Mouse (Mus musculus): Measurements from ENCODE around the gene Olfr568. TPM values are rescaled to one million over a fixed set of nuclear protein-coding genes. Genes with fewer than 3 reads are reported as not detected.

Gene Olfr568
- not detected in 4 replicates for total RNA-seq (2023)

DNA sequence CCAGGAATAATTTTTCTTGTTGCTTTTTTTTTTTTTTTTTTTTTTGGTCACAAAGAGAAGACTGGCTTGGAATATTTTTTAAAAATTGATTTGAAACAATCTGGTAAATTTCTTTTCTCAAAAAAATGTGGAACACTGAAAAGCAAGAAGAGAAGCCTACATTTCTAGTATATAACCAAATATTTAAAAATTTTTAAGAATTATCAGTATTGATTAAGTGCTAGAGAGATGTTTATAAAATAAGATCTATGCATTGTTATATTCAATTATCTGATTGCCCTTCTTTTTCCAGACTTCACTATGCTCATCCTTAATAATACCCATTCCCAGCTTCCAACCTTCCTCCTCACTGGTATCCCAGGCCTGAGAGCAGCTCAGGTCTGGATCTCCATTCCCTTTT is at the start of gene Olfr568:
Gene Olfr568, plus strand, starts transcription at position 301 of the 400 bp plus-strand sequence.

DNA sequence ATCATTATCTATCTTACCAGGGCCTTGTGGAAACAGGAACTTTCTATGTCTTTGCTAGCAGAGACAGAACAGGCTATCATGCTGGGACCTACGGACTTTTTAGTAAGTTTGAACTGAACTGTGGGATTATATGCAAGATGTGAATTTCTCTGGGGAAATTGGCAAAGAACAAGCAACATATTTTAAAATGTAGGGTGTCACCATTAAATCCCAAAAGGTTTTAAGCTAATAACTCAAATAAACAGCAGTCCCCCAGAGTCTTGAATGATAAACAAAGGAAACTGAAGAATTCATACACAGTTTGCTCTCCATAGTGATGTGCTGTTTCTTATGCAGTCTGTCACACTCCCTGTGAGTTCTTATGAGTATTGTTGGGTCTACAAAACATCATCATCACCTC is 18.3 kb upstream of the Olfr568 start, which contains the start of gene Olfr566:
Gene Olfr566, minus strand, starts transcription at position 101 of the 400 bp plus-strand sequence.

DNA sequence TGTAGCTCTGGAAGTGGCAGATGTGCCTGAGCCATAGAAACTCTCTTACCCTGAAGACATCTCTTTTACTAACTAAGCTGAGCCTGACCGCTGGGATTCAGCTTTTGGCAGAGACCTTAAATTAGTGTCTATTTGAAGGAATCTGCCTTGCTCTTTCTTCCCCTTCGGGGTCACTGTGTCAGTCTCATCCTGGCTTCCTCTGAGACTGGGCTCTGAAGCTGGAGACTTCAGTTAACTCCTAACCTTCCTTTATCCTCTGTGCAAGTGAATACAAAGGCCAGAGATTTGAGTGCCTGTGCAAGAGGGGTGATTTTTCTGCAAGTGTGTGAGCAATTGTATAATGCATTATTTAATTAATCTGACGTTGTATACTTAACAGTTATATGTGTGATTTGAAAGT is 13.9 kb downstream of the Olfr568 start, which contains the start of gene Olfr569:
Gene Olfr569, minus strand, starts transcription at position 101 of the 400 bp plus-strand sequence.

DNA sequence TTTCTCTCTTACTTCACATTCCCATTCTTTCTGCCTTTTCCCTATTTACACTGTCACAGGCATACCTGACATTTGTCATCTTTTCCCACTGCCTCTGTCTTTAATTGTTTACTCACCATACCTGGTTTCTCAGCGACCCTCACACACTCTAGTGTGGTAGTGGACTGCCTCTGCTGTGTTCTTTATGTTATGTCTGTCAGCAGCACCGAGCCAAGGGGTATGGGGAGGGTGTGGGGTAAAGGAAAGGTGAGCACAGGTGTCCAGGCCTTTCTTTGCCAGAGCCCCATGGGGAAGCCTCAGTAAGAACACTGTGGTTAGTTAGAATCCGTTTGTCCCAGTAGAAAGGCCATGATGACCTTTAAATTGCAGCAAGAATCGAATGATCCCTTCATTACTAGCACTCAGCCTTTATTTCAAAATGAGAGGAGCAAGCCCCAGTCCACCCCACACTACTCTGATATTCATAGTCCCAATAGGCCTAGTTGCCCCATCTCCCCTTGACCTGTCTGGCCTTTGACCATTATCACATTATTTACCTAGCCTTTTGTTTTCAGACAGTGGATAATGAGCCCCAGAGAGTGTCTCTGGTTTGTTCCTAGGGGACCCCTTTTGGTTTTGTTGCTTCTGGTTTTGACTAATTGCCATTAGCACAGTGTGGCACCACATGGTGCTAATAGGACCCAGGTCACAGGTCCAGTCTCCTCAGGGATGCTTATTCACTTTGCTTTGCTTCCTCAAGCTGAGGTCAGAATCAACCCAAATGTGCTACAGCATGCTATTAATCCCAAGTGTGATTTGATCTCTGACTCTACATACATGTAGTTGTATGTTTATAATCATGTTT is 40.3 kb downstream of the Olfr568 start, which contains the start of gene Olfr571:
Gene Olfr571, minus strand, starts transcription at position 505 of the 844 bp plus-strand sequence.

DNA sequence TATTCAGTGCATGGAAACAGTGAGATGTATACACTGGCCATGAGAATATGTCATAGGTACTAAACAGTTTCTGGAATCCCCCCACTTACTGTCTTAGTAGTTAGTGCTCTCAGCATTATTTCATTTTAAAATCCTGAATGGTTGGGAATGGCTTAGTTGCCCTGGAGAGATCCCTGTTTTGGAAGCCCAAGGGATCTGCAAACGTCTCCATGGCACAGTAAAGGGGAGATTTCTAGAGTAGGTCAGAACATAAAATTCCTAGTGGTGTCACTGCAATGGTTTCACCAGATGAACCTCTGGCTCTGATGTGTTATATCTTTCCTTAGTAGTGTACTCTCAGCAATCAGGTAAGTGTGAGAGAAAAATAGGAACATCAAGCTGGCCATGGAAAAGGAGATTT is 47.2 kb downstream of the Olfr568 start, which contains the start of gene Olfr572:
Gene Olfr572, plus strand, starts transcription at position 301 of the 400 bp plus-strand sequence.

Other genes starting within 250 kb of the Olfr568 start
- not detected in 4 replicates for gene Olfr554, start 238.7 kb upstream of the Olfr568 start, total RNA-seq (2023)
- not detected in 4 replicates for gene Olfr555, start 218.3 kb upstream of the Olfr568 start, total RNA-seq (2023)
- gene Olfr556, start 212.2 kb upstream of the Olfr568 start, total RNA-seq (2023), result not detected in 4 replicates
- 11.7 to 17.4 TPM (median 15.2 TPM) in 4 replicates for gene Trim68, start 189.8 kb upstream of the Olfr568 start, total RNA-seq (2023)
- not detected in 4 replicates for gene Olfr557, start 181.2 kb upstream of the Olfr568 start, total RNA-seq (2023)
- gene Olfr558, start 174.9 kb upstream of the Olfr568 start, total RNA-seq (2023), result not detected in 4 replicates
- gene Olfr33, start 158.1 kb upstream of the Olfr568 start, total RNA-seq (2023), result not detected in 4 replicates
- gene Olfr559, start 149.6 kb upstream of the Olfr568 start, total RNA-seq (2023), result not detected in 4 replicates
- gene Olfr560, start 117.8 kb upstream of the Olfr568 start, total RNA-seq (2023), result not detected in 4 replicates
- not detected in 4 replicates for gene Olfr78, start 117.7 kb upstream of the Olfr568 start, total RNA-seq (2023)
- not detected in 4 replicates for gene Olfr561, start 105.9 kb upstream of the Olfr568 start, total RNA-seq (2023)
- not detected in 4 replicates for gene Olfr564, start 73.6 kb upstream of the Olfr568 start, total RNA-seq (2023)
- not detected in 4 replicates for gene Olfr566, start 18.4 kb upstream of the Olfr568 start, total RNA-seq (2023)
- not detected in 4 replicates for gene Olfr569, start 13.8 kb downstream of the Olfr568 start, total RNA-seq (2023)
- not detected in 4 replicates for gene Olfr570, start 17.5 kb downstream of the Olfr568 start, total RNA-seq (2023)
- gene Olfr571, start 40.4 kb downstream of the Olfr568 start, total RNA-seq (2023), result not detected in 4 replicates
- not detected in 4 replicates for gene Olfr572, start 47.3 kb downstream of the Olfr568 start, total RNA-seq (2023)
- gene Olfr573-ps1, start 65.5 kb downstream of the Olfr568 start, total RNA-seq (2023), result not detected in 4 replicates
- gene Olfr574, start 71.3 kb downstream of the Olfr568 start, total RNA-seq (2023), result not detected in 4 replicates
- gene Olfr575, start 81.7 kb downstream of the Olfr568 start, total RNA-seq (2023), result not detected in 4 replicates
- gene Olfr576, start 85.5 kb downstream of the Olfr568 start, total RNA-seq (2023), result not detected in 4 replicates
- not detected in 4 replicates for gene Olfr577, start 98.8 kb downstream of the Olfr568 start, total RNA-seq (2023)
- not detected in 4 replicates for gene Olfr578, start 112.2 kb downstream of the Olfr568 start, total RNA-seq (2023)
- not detected in 4 replicates for gene Olfr582, start 160.9 kb downstream of the Olfr568 start, total RNA-seq (2023)
- gene Olfr583, start 174.2 kb downstream of the Olfr568 start, total RNA-seq (2023), result not detected in 4 replicates
- not detected in 4 replicates for gene Olfr584, start 204.8 kb downstream of the Olfr568 start, total RNA-seq (2023)
- gene Olfr585, start 220.6 kb downstream of the Olfr568 start, total RNA-seq (2023), result not detected in 4 replicates
- not detected in 4 replicates for gene Olfr586, start 248.5 kb downstream of the Olfr568 start, total RNA-seq (2023)